Mouse (Mus musculus): ENCODE data around the gene Sgf29.

The Sgf29 gene

GRCm38 (mm10) chr7:126689021-126689420, 39.9 kb downstream of the Sgf29 start:
- DNase-seq, result no peak

GRCm38 (mm10) chr7:126690737-126691136, 41.6 kb downstream of the Sgf29 start:
- DNase-seq, result no peak

- DNase-seq, result no peak
These were observed 42.6 kb downstream of the Sgf29 start for GRCm38 (mm10) chr7:126691676-126692075.

- no peak for DNase-seq
These were observed 43.3 kb downstream of the Sgf29 start for GRCm38 (mm10) chr7:126692426-126692825.

GRCm38 (mm10) chr7:126693256-126693655, 44.1 kb downstream of the Sgf29 start:
- peak; percentile 92 to 93 for DNase-seq

GRCm38 (mm10) chr7:126693781-126694180, 44.7 kb downstream of the Sgf29 start:
- no peak for DNase-seq

GRCm38 (mm10) chr7:126694441-126695051, 45.4 kb downstream of the Sgf29 start:
- DNase-seq, result no peak

GRCm38 (mm10) chr7:126695210-126695611, 46.1 kb downstream of the Sgf29 start, which contains the start of gene Bola2:
TSS of gene Bola2 (plus strand) at chr7:126695401.
- peak; percentile 79 to 80 for DNase-seq

- DNase-seq, result peak; percentile 84
These were observed 46.6 kb downstream of the Sgf29 start, which contains the start of gene Slx1b for GRCm38 (mm10) chr7:126695631-126696207. TSS of gene Slx1b (minus strand) at chr7:126695784.

- DNase-seq, result no peak
These were observed 47.2 kb downstream of the Sgf29 start for GRCm38 (mm10) chr7:126696303-126696702.

- no peak for DNase-seq
These were observed 47.8 kb downstream of the Sgf29 start for GRCm38 (mm10) chr7:126696886-126697285.

- no peak for DNase-seq
These were observed 48.7 kb downstream of the Sgf29 start for GRCm38 (mm10) chr7:126697838-126698237.

- no peak for DNase-seq
These were observed 51.2 kb downstream of the Sgf29 start for GRCm38 (mm10) chr7:126700063-126701015.

- DNase-seq, result peak; percentile 96 to 97
These were observed 52.0 kb downstream of the Sgf29 start for GRCm38 (mm10) chr7:126701070-126701469.

GRCm38 (mm10) chr7:126701559-126702357, 52.6 kb downstream of the Sgf29 start:
- no peak for DNase-seq

- peak; percentile 69 to 71 for DNase-seq
These were observed 53.2 kb downstream of the Sgf29 start for GRCm38 (mm10) chr7:126702358-126702757.

- DNase-seq, result peak; percentile 49 to 57
These were observed 54.0 kb downstream of the Sgf29 start for GRCm38 (mm10) chr7:126702861-126703756.

GRCm38 (mm10) chr7:126703757-126704077, 54.6 kb downstream of the Sgf29 start:
- peak in 1 of 2 experiments; percentile 64 for DNase-seq

- peak; percentile 88 to 89 for DNase-seq
These were observed 55.2 kb downstream of the Sgf29 start for GRCm38 (mm10) chr7:126704121-126704980.

- peak; percentile 72 to 76 for DNase-seq
These were observed 58.5 kb downstream of the Sgf29 start, which contains the start of gene Coro1a for GRCm38 (mm10) chr7:126707442-126708174. TSS of gene Coro1a (minus strand) at chr7:126707787.

Data from B cell, adult 2 months (primary cell).